Mouse (Mus musculus) neural tube, embryonic 11.5 days (tissue): ENCODE results near the gene Fxr2. TPM values are rescaled to one million over a fixed set of nuclear protein-coding genes. Genes with fewer than 3 reads are reported as not detected.
"Not testable (repeated sequence)": the region's sequence is repeated elsewhere in the genome, so short reads cannot be mapped to it uniquely, and the experiment has no call there.

Experiments
- ATAC-seq: fragments of 200-750 bp; cut with Nextera tagmentation; 2 replicates; pipeline ENCODE4 v1.8.0; 2017; ENCODE audit warnings: moderate number of reproducible peaks, mild to moderate bottlenecking, moderate TSS enrichment, moderate library complexity; ENCODE audit not compliant: insufficient read depth, low FRiP score, low TSS enrichment
- DNase-seq: peaks from one replicate; pipeline ENCODE4 v3.0.0-alpha.2; 2015; ENCODE audit warnings: low spot score
- H3K27ac ChIP-seq: fragments of 300-500 bp; sonication (generic); 2 replicates; pipeline ENCODE4 v1.5.1; 2014; ENCODE audit warnings: low read depth, mild to moderate bottlenecking, low read length
- H3K27me3 ChIP-seq: fragments of 300-500 bp; sonication (generic); 2 replicates; pipeline ENCODE4 v1.6.1; 2014; ENCODE audit warnings: mild to moderate bottlenecking, low read length, mixed read lengths; ENCODE audit not compliant: control insufficient read depth, insufficient read depth
- H3K36me3 ChIP-seq: fragments of 300-500 bp; sonication (generic); 2 replicates; pipeline ENCODE4 v1.6.1; 2014; ENCODE audit warnings: mild to moderate bottlenecking, low read length, moderate library complexity, mixed read lengths; ENCODE audit not compliant: control insufficient read depth, insufficient read depth
- H3K4me1 ChIP-seq: fragments of 300-500 bp; sonication (generic); 2 replicates; pipeline ENCODE4 v1.6.1; 2014; ENCODE audit warnings: low read length, mixed read lengths; ENCODE audit not compliant: control insufficient read depth, insufficient read depth
- H3K4me2 ChIP-seq: fragments of 300-500 bp; sonication (generic); 2 replicates; pipeline ENCODE4 v1.6.1; 2014; ENCODE audit warnings: low read depth, mild to moderate bottlenecking, moderate library complexity
- H3K4me3 ChIP-seq: fragments of 300-500 bp; sonication (generic); 2 replicates; pipeline ENCODE4 v1.5.1; 2014; ENCODE audit warnings: low read depth, low read length
- H3K9ac ChIP-seq: fragments of 300-500 bp; sonication (generic); 2 replicates; pipeline ENCODE4 v1.6.1; 2014; ENCODE audit warnings: mild to moderate bottlenecking, low read length
- H3K9me3 ChIP-seq: fragments of 300-500 bp; sonication (generic); 2 replicates; pipeline ENCODE4 v1.6.1; 2016; ENCODE audit warnings: low read length; ENCODE audit not compliant: control insufficient read depth
- WGBS: fragments of 180-500 bp; shearing (Covaris S2); extraction: QIAGEN DNeasy Blood & Tissue Kit; methylation state at CpG from one replicate; pipeline ENCODE4 v1.1.7; 2014; 5-methylcytosine and 5-hydroxymethylcytosine counted together
- microRNA counts: library from miRNA; unstranded; fragments of <30 nt; microRNA quantifications from one replicate; lab custom pipeline; 2015
- microRNA-seq: library from miRNA; unstranded; fragments of <30 nt; microRNA quantifications from one replicate; pipeline ENCODE4, GENCODE M21; 2016
- polyA plus RNA-seq: library from polyadenylated mRNA; unstranded; fragments of >200 nt; fragmentation: Nextera tagmentation; extraction: Ambion mirVana; gene quantifications from 2 replicates; pipeline ENCODE4 v1.2.1, GENCODE M21; 2014

Fxr2 gene
- polyA plus RNA-seq, 1 experiment from 2014 or later, result 40.3 TPM

GRCm38 (mm10) chr11:69699595-69699994 lies 66.8 kb downstream of the Fxr2 start:
- H3K4me1 ChIP-seq, result peaks cover 9% of the 10 kb centered on the region; the same call in 1 of the 2 replicates

DNA sequence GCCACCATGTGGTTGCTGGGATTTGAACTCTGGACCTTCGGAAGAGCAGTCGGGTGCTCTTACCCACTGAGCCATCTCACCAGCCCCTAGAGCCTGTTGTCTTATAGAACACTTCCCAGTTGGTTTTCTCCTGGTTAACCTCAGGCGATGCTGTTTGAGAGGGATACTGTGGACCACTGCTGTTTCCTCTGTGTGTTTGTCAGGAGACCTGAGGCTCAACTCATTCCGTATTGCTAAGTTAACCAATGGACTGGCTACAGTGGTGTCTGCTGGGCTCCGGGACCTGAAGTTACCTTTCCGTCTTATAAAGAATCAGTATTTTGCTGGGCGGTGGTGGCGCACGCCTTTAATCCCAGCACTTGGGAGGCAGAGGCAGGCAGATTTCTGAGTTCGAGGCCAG lies 70.1 kb downstream of the Fxr2 start:
- H3K4me3 ChIP-seq, H3K4me1 ChIP-seq, H3K27ac ChIP-seq, ATAC-seq, H3K9ac ChIP-seq, H3K36me3 ChIP-seq, H3K27me3 ChIP-seq, H3K4me2 ChIP-seq, DNase-seq, H3K9me3 ChIP-seq: not testable (repeated sequence)
- 94% methylated on average over 10 of the region's 10 CpGs for WGBS

More at GRCm38 (mm10) chr11:69699595-69699994, 66.8 kb downstream of the Fxr2 start:
- Histone ChIP-seq H3K9ac (no peak overlapping the region), H3K36me3 (no peaks in the 10 kb centered on the region), H3K4me3 (no peak overlapping the region), H3K9me3 (no peaks in the 10 kb centered on the region), H3K4me2 (no peak overlapping the region), H3K27me3 (0 out of 2 replicates have a peak, but pooled peaks cover 3% of the 10 kb centered on the region), H3K27ac (no peak overlapping the region)
- DNase-seq, result no peak
- ATAC-seq, result no peak
- WGBS, result 54% methylated on average over 1 of the region's 1 CpGs

MicroRNAs encoded within 50 kb of the gene (microRNA counts, 519-probe panel; counts per million panel counts)
- microRNA mmu-miR-1934 (lab: Ali Mortazavi, UCI) (171 counts per million, percentile 57 among the panel's probes with 10 or more counts), microRNA mmu-miR-467f (lab: Ali Mortazavi, UCI) (2,928 counts per million, percentile 64 among the panel's probes with 10 or more counts)

Small RNA genes lying within 50 kb of the gene (microRNA-seq; reads per million reads assigned to microRNA genes)
- gene Mir1934, result 1.3 reads per million
- gene Mir467f, result not detected

Other genes starting within 250 kb of the Fxr2 start
- gene Naa38, start 237.5 kb upstream of the Fxr2 start, polyA plus RNA-seq, result 125 and 129 TPM in 2 replicates
- 44.7 and 48.4 TPM in 2 replicates for gene Cyb5d1, start 237.4 kb upstream of the Fxr2 start, polyA plus RNA-seq
- gene Tmem88, start 234.8 kb upstream of the Fxr2 start, polyA plus RNA-seq, result 13.1 and 17.2 TPM in 2 replicates
- gene Kdm6b, start 219.3 kb upstream of the Fxr2 start, polyA plus RNA-seq, result 37.9 and 42.0 TPM in 2 replicates
- 0.92 and 1.2 TPM in 2 replicates for gene Dnah2, start 83.9 kb upstream of the Fxr2 start, polyA plus RNA-seq
- gene Efnb3, start 72.8 kb upstream of the Fxr2 start, polyA plus RNA-seq, result 9.6 and 9.7 TPM in 2 replicates
- gene Wrap53, start 52.7 kb upstream of the Fxr2 start, polyA plus RNA-seq, result 34.5 and 34.6 TPM in 2 replicates
- 169 and 175 TPM in 2 replicates for gene Trp53, start 52.6 kb upstream of the Fxr2 start, polyA plus RNA-seq
- gene Atp1b2, start 27.0 kb upstream of the Fxr2 start, polyA plus RNA-seq, result 7.2 and 7.7 TPM in 2 replicates
- not detected in 2 replicates for gene Shbg, start 15.1 kb upstream of the Fxr2 start, polyA plus RNA-seq
- 14.9 and 19.0 TPM in 2 replicates for gene Sat2, start 11.0 kb upstream of the Fxr2 start, polyA plus RNA-seq
- not detected in 2 replicates for gene Sox15, start 22.3 kb downstream of the Fxr2 start, polyA plus RNA-seq
- gene Mpdu1, start 29.7 kb downstream of the Fxr2 start, polyA plus RNA-seq, result 26.8 and 30.0 TPM in 2 replicates
- gene Cd68, start 33.2 kb downstream of the Fxr2 start, polyA plus RNA-seq, result 5.5 and 6.7 TPM in 2 replicates
- 781 and 824 TPM in 2 replicates for gene Eif4a1, start 39.4 kb downstream of the Fxr2 start, polyA plus RNA-seq
- gene Senp3, start 49.1 kb downstream of the Fxr2 start, polyA plus RNA-seq, result 88.6 and 93.8 TPM in 2 replicates
- gene Tnfsf13, start 52.8 kb downstream of the Fxr2 start, polyA plus RNA-seq, result 0.19 TPM in 1 of 2 replicates, not detected in the other
- gene Tnfsf12, start 62.9 kb downstream of the Fxr2 start, polyA plus RNA-seq, result 1.5 and 1.7 TPM in 2 replicates
- gene Tnfsfm13, start 63.1 kb downstream of the Fxr2 start, polyA plus RNA-seq, result 1.4 and 1.5 TPM in 2 replicates
- 65.0 and 65.3 TPM in 2 replicates for gene Polr2a, start 125.6 kb downstream of the Fxr2 start, polyA plus RNA-seq
- gene Slc35g3, start 129.0 kb downstream of the Fxr2 start, polyA plus RNA-seq, result not detected in 2 replicates
- gene Zbtb4, start 132.9 kb downstream of the Fxr2 start, polyA plus RNA-seq, result 0.99 and 1.3 TPM in 2 replicates
- gene Chrnb1, start 163.0 kb downstream of the Fxr2 start, polyA plus RNA-seq, result 4.2 and 6.2 TPM in 2 replicates
- gene Fgf11, start 168.9 kb downstream of the Fxr2 start, polyA plus RNA-seq, result 2.0 and 3.0 TPM in 2 replicates
- 0.69 and 0.88 TPM in 2 replicates for gene Tmem102, start 172.6 kb downstream of the Fxr2 start, polyA plus RNA-seq
- not detected in 2 replicates for gene Gm39566, start 182.3 kb downstream of the Fxr2 start, polyA plus RNA-seq
- gene Spem2, start 185.5 kb downstream of the Fxr2 start, polyA plus RNA-seq, result not detected in 2 replicates
- gene Spem1, start 189.2 kb downstream of the Fxr2 start, polyA plus RNA-seq, result 0.23 TPM in 1 of 2 replicates, not detected in the other
- 10.9 and 11.4 TPM in 2 replicates for gene Nlgn2, start 204.8 kb downstream of the Fxr2 start, polyA plus RNA-seq
- 289 and 296 TPM in 2 replicates for gene Tmem256, start 205.5 kb downstream of the Fxr2 start, polyA plus RNA-seq
- gene Plscr3, start 213.4 kb downstream of the Fxr2 start, polyA plus RNA-seq, result 75.4 and 83.7 TPM in 2 replicates
- 0.23 and 0.72 TPM in 2 replicates for gene Tnk1, start 225.7 kb downstream of the Fxr2 start, polyA plus RNA-seq
- gene Tmem95, start 245.0 kb downstream of the Fxr2 start, polyA plus RNA-seq, result not detected in 2 replicates
- gene Kctd11, start 248.4 kb downstream of the Fxr2 start, polyA plus RNA-seq, result 3.1 and 3.6 TPM in 2 replicates